Mouse (Mus musculus): ENCODE measurements around the gene Capn1. TPM values are rescaled to one million over a fixed set of nuclear protein-coding genes. Genes with fewer than 3 reads are reported as not detected.

Capn1 gene
- total and polyA plus RNA-seq, 3 experiments = 38.5 to 168 (median 55.5) TPM

GRCm38 (mm10) chr19:6029426-6029825 is 13.7 kb upstream of the Capn1 start:
- Histone ChIP-seq H3K9me3 (replicated peaks) (no peaks in the 10 kb centered on the region), H3K4me3 (ENCODE audit: low read depth, low read length) (no peak overlapping the region), H3K36me3 (replicated peaks) (no peaks in the 10 kb centered on the region), H3K4me1 (ENCODE audit: insufficient read depth, low read depth, low read length) (peaks cover 27% of the 10 kb centered on the region), H3K27me3 (ENCODE audit: insufficient read depth, low read length) (peaks cover 28% of the 10 kb centered on the region)
- TF ChIP-seq GATA2 (IDR thresholded peaks at IDR 0.05; ENCODE audit: borderline replicate concordance, low read depth, low read length) (no peak), GATA1 (IDR thresholded peaks at IDR 0.05; ENCODE audit: borderline replicate concordance, low read length) (no peak), TAL1 (conservative IDR thresholded peaks at IDR 0.05; ENCODE audit: low read depth, low read length) (no peak), POLR2AphosphoS5 (IDR thresholded peaks at IDR 0.05; ENCODE audit: insufficient replicate concordance, low read depth, low read length) (no peak), CTCF (IDR thresholded peaks at IDR 0.05; ENCODE audit: low read depth, low read length) (no peak)
- DNase-seq (ENCODE audit: low spot score) = no peak
- no peak for ATAC-seq (ENCODE audit: extremely low read depth, insufficient number of reproducible peaks, low FRiP score, poor library complexity, severe bottlenecking)

DNA sequence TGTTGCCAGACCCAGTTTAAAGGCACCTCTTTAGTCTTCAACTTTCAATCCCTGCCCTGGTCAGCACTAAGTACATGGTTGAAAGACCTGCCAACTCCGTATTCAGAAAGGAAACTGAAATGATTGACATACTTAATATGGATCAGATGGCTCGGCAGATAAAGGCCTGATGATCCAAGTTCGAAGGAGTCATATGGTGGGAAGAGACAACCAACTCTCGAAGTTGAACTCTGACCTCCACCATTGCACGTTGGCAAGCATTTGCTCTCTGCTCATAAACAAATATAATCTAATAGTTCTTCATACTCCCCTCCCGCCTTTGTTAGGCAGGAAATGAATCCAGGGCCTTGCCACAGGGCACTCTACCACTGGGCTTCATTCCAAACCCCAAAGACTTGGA is 13.3 kb upstream of the Capn1 start:
- ATAC-seq (ENCODE audit: extremely low read depth, insufficient number of reproducible peaks, low FRiP score, poor library complexity, severe bottlenecking) = no peak
- Histone ChIP-seq H3K4me3 (ENCODE audit: low read depth, low read length) (no peak overlapping the region), H3K4me1 (ENCODE audit: insufficient read depth, low read depth, low read length) (peaks cover 27% of the 10 kb centered on the region), H3K27me3 (ENCODE audit: insufficient read depth, low read length) (peaks cover 30% of the 10 kb centered on the region), H3K36me3 (replicated peaks) (no peaks in the 10 kb centered on the region), H3K9me3 (replicated peaks) (no peaks in the 10 kb centered on the region)
- no peak for DNase-seq (ENCODE audit: low spot score)
- TF ChIP-seq GATA1 (IDR thresholded peaks at IDR 0.05; ENCODE audit: borderline replicate concordance, low read length) (no peak), CTCF (IDR thresholded peaks at IDR 0.05; ENCODE audit: low read depth, low read length) (no peak), TAL1 (conservative IDR thresholded peaks at IDR 0.05; ENCODE audit: low read depth, low read length) (no peak), GATA2 (IDR thresholded peaks at IDR 0.05; ENCODE audit: borderline replicate concordance, low read depth, low read length) (no peak), POLR2AphosphoS5 (IDR thresholded peaks at IDR 0.05; ENCODE audit: insufficient replicate concordance, low read depth, low read length) (no peak)

- Histone ChIP-seq H3K36me3 (replicated peaks) (peaks cover 2% of the 10 kb centered on the region), H3K9me3 (replicated peaks) (no peaks in the 10 kb centered on the region), H3K27me3 (ENCODE audit: insufficient read depth, low read length) (peaks cover 26% of the 10 kb centered on the region), H3K4me3 (ENCODE audit: low read depth, low read length) (no peak overlapping the region), H3K4me1 (ENCODE audit: insufficient read depth, low read depth, low read length) (peaks cover 35% of the 10 kb centered on the region)
- TF ChIP-seq CTCF (IDR thresholded peaks at IDR 0.05; ENCODE audit: low read depth, low read length) (no peak), POLR2AphosphoS5 (IDR thresholded peaks at IDR 0.05; ENCODE audit: insufficient replicate concordance, low read depth, low read length) (no peak), TAL1 (conservative IDR thresholded peaks at IDR 0.05; ENCODE audit: low read depth, low read length) (no peak), GATA1 (IDR thresholded peaks at IDR 0.05; ENCODE audit: borderline replicate concordance, low read length) (no peak), GATA2 (IDR thresholded peaks at IDR 0.05; ENCODE audit: borderline replicate concordance, low read depth, low read length) (no peak)
- ATAC-seq (ENCODE audit: extremely low read depth, insufficient number of reproducible peaks, low FRiP score, poor library complexity, severe bottlenecking) (no peak), DNase-seq (ENCODE audit: low spot score) (no peak)
Measured at GRCm38 (mm10) chr19:6023930-6024329, 8.2 kb upstream of the Capn1 start.

GRCm38 (mm10) chr19:6023059-6023458 is 7.4 kb upstream of the Capn1 start:
- peaks cover 40% of the 10 kb centered on the region for H3K4me1 ChIP-seq (ENCODE audit: insufficient read depth, low read depth, low read length)
- no peak for ATAC-seq (ENCODE audit: extremely low read depth, insufficient number of reproducible peaks, low FRiP score, poor library complexity, severe bottlenecking)
- no peak for DNase-seq (ENCODE audit: low spot score)
- H3K4me3 ChIP-seq (ENCODE audit: low read depth, low read length) = no peak overlapping the region
- TF ChIP-seq CTCF (IDR thresholded peaks at IDR 0.05; ENCODE audit: low read depth, low read length) = no peak
- no peak for TF ChIP-seq GATA2 (IDR thresholded peaks at IDR 0.05; ENCODE audit: borderline replicate concordance, low read depth, low read length)
- no peak for TF ChIP-seq POLR2AphosphoS5 (IDR thresholded peaks at IDR 0.05; ENCODE audit: insufficient replicate concordance, low read depth, low read length)
- no peak for TF ChIP-seq TAL1 (conservative IDR thresholded peaks at IDR 0.05; ENCODE audit: low read depth, low read length)
- no peak for TF ChIP-seq GATA1 (IDR thresholded peaks at IDR 0.05; ENCODE audit: borderline replicate concordance, low read length)
- no peaks in the 10 kb centered on the region for H3K9me3 ChIP-seq (replicated peaks)
- H3K36me3 ChIP-seq (replicated peaks) = peaks cover 2% of the 10 kb centered on the region
- peaks cover 25% of the 10 kb centered on the region for H3K27me3 ChIP-seq (ENCODE audit: insufficient read depth, low read length)

- peaks cover 13% of the 10 kb centered on the region for H3K27me3 ChIP-seq (ENCODE audit: insufficient read depth, low read length)
- no peak overlapping the region for H3K4me3 ChIP-seq (ENCODE audit: low read depth, low read length)
- no peak for TF ChIP-seq GATA2 (IDR thresholded peaks at IDR 0.05; ENCODE audit: borderline replicate concordance, low read depth, low read length)
- TF ChIP-seq POLR2AphosphoS5 (IDR thresholded peaks at IDR 0.05; ENCODE audit: insufficient replicate concordance, low read depth, low read length) = no peak
- no peak for TF ChIP-seq TAL1 (conservative IDR thresholded peaks at IDR 0.05; ENCODE audit: low read depth, low read length)
- TF ChIP-seq CTCF (IDR thresholded peaks at IDR 0.05; ENCODE audit: low read depth, low read length) = no peak
- no peak for TF ChIP-seq GATA1 (IDR thresholded peaks at IDR 0.05; ENCODE audit: borderline replicate concordance, low read length)
- ATAC-seq (ENCODE audit: extremely low read depth, insufficient number of reproducible peaks, low FRiP score, poor library complexity, severe bottlenecking) (no peak), DNase-seq (ENCODE audit: low spot score) (no peak)
- H3K9me3 ChIP-seq (replicated peaks) = no peaks in the 10 kb centered on the region
- peaks cover 67% of the 10 kb centered on the region for H3K4me1 ChIP-seq (ENCODE audit: insufficient read depth, low read depth, low read length)
- H3K36me3 ChIP-seq (replicated peaks) = peaks cover 4% of the 10 kb centered on the region
Measured at GRCm38 (mm10) chr19:6020276-6020675, 4.6 kb upstream of the Capn1 start.

DNA sequence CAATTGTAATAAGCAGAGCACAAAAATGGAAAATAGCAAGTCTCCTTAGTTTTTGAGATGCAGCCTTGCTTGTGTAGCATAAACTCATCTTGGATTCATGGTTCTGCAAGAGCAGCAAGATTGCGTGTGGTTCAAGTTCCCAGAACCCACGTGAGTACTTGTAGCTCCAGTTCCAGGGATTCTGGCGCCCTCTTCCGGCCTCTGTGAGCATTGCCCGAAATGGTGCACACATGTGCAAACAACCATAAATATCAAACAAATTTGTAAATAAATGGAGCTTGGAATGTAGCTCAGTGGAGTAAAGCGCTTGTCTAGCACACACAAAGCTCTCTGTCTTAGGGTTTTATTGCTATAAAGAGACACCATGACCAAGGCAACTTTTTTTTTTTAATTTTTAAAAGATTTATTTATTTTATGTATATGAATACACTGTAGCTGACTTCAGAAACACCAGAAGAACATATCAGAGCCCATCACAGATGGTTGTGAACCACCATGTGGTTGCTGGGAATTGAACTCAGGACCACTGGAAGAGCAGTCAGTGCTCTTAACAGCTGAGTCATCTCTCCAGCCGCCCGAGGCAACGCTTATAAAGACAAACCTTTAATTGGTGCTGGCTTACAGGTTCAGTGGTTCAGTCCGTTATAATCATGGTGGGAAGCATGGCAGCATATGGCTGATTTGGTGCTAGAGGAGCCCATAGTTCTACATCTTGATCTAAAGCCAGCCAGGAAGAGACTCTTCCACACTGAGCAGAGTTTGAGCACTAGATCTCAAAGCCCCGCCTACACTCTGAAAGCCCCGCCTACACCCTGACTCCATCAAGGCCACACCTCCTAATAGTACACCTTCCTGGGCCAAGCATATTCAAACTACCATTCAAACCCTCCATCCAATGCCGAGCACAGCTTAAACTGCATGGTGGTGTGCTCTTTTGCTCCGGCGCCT is 2.7 kb upstream of the Capn1 start:
- Histone ChIP-seq H3K9me3 (replicated peaks) (no peaks in the 10 kb centered on the region), H3K27me3 (ENCODE audit: insufficient read depth, low read length) (no peaks in the 10 kb centered on the region), H3K4me3 (ENCODE audit: low read depth, low read length) (no peak overlapping the region), H3K4me1 (ENCODE audit: insufficient read depth, low read depth, low read length) (peaks cover 80% of the 10 kb centered on the region), H3K36me3 (replicated peaks) (peaks cover 14% of the 10 kb centered on the region)
- peak; percentile 85 for TF ChIP-seq CTCF (IDR thresholded peaks at IDR 0.05; ENCODE audit: low read depth, low read length)
- TF ChIP-seq TAL1 (conservative IDR thresholded peaks at IDR 0.05; ENCODE audit: low read depth, low read length) = no peak
- ATAC-seq (ENCODE audit: extremely low read depth, insufficient number of reproducible peaks, low FRiP score, poor library complexity, severe bottlenecking) (no peak), DNase-seq (ENCODE audit: low spot score) (peak; percentile 20)

Data from G1E (cell line).